Mouse (Mus musculus) brain, adult 10 weeks (tissue): ENCODE results near the gene Prr30. TPM values are rescaled to one million over a fixed set of nuclear protein-coding genes. Genes with fewer than 3 reads are reported as not detected.

Experiments used
- polyA plus RNA-seq: library from polyadenylated mRNA; stranded (reverse); fragments of 350-450 nt; fragmentation: Illumina TruSeq; extraction: RNeasy Lipid Tissue Mini Kit (QIAGEN cat#74804); gene quantifications from one replicate; pipeline ENCODE4 v1.2.3, GENCODE M21; 2015; ENCODE audit warnings: low read depth, low replicate concordance

Prr30 gene
- not detected for polyA plus RNA-seq

GRCm38 (mm10) chr14:101200230-101200629, at the start of gene Prr30:
Gene Prr30, minus strand, starts transcription at chr14:101200330.

